Mouse (Mus musculus): Measurements from ENCODE around the gene BC080695. TPM values are rescaled to one million over a fixed set of nuclear protein-coding genes. Genes with fewer than 3 reads are reported as not detected.

Gene BC080695
- total RNA-seq (2023): not detected

DNA sequence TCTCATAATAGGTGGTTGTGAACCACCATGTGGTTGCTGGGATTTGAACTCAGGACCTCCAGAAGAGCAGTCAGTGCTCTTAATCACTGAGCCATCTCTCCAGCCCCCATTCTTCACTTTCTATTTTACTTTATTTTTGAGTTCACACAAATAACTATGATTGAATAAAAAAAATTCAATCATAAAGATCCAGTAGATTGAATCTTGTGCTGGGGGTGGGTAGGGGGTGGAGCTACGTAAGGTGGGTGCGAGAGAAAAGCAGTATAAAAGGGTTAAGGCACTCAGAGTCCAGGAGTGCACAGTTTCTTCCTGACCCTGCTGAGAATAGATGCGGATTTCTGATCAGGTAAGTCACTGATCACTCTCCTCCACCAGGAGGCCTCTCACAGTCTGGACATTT is at the start of gene BC080695, which contains the start of gene Gm13057:
TSS of gene BC080695 (plus strand) at position 301 of the 400 bp plus-strand sequence.
TSS of gene Gm13057 (plus strand) at position 310 of the 400 bp plus-strand sequence.

DNA sequence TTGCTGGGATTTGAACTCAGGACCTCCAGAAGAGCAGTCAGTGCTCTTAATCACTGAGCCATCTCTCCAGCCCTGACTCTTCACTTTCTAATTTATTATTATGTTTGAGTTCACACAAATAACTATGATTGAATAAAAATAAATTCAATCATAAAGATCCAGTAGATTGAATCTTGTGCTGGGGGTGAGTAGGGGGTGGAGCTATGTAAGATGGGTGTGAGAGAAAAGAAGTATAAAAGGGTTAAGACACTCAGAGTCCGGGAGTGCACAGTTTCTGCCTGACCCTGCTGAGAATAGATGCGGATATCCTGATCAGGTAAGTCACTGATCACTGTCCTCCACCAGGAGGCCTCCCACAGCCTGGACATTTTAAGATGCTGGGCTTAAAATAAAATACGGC is 40.5 kb upstream of the BC080695 start, which contains the start of gene Gm13043:
TSS of gene Gm13043 (plus strand) at position 301 of the 400 bp plus-strand sequence.

DNA sequence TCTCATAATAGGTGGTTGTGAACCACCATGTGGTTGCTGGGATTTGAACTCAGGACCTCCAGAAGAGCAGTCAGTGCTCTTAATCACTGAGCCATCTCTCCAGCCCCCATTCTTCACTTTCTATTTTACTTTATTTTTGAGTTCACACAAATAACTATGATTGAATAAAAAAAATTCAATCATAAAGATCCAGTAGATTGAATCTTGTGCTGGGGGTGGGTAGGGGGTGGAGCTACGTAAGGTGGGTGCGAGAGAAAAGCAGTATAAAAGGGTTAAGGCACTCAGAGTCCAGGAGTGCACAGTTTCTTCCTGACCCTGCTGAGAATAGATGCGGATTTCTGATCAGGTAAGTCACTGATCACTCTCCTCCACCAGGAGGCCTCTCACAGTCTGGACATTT is 15.8 kb upstream of the BC080695 start, which contains the start of gene Gm13040:
TSS of gene Gm13040 (plus strand) at position 301 of the 400 bp plus-strand sequence.

DNA sequence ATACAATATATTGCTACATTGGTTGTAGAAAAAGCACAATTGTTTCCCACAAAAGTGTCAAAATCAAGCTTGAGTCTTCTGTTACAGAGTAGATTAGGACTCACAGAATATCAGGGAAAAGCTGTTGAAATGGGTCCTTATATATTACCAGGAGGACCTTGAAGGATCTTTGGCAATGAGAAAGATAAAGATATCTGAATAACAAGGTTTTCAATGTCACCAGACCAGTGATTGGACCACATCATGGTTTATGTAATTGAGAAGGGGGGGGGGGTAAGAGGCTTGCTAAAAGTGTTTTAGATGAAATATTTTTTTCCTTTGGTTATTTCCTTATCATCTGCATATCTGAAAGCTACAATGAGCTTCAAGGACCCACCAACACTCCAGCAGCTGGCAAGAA is 63.2 kb downstream of the BC080695 start, which contains the start of gene Gm13083:
TSS of gene Gm13083 (plus strand) at position 301 of the 400 bp plus-strand sequence.

Other genes with a start within 250 kb of the BC080695 start
- not detected for gene Lrrc38, start 201.9 kb upstream of the BC080695 start, total RNA-seq (2023)
- not detected for gene Pramel1, start 157.3 kb upstream of the BC080695 start, total RNA-seq (2023)
- gene Pramef8, start 139.3 kb upstream of the BC080695 start, total RNA-seq (2023): 10 to 100 TPM; 49.3 to 52.1 TPM
- not detected for gene Oog4, start 101.4 kb upstream of the BC080695 start, total RNA-seq (2023)
- gene Gm13043, start 40.4 kb upstream of the BC080695 start, total RNA-seq (2023): not detected
- not detected for gene Gm13040, start 15.7 kb upstream of the BC080695 start, total RNA-seq (2023)
- gene Gm13057, start within 50 bp of the BC080695 start, total RNA-seq (2023): not detected
- not detected for gene Gm13083, start 63.3 kb downstream of the BC080695 start, total RNA-seq (2023)
- not detected for gene Gm13088, start 105.5 kb downstream of the BC080695 start, total RNA-seq (2023)
- gene Gm13089, start 151.0 kb downstream of the BC080695 start, total RNA-seq (2023): not detected
- not detected for gene Gm13078, start 167.8 kb downstream of the BC080695 start, total RNA-seq (2023)
- gene Gm13023, start 237.7 kb downstream of the BC080695 start, total RNA-seq (2023): not detected

All from T-cell, adult 66 days (primary cell).